Mouse (Mus musculus) forebrain, embryonic 15.5 days (tissue): ENCODE data around the gene Gpr18. TPM values are rescaled to one million over a fixed set of nuclear protein-coding genes. Genes with fewer than 3 reads are reported as not detected.
A peak's percentile ranks its signal among the peaks of the same experiment; 100 is the strongest.

Experiments
- ATAC-seq: fragments of 200-750 bp; cut with Nextera tagmentation; replicated peaks from 2 replicates; pipeline ENCODE4 v1.8.0; 2017; ENCODE audit warnings: mild to moderate bottlenecking, moderate TSS enrichment, moderate library complexity
- H3K27ac ChIP-seq: fragments of 300-500 bp; sonication (generic); replicated peaks from 2 replicates; pipeline ENCODE4 v1.5.1; 2015; ENCODE audit warnings: mild to moderate bottlenecking, inconsistent platforms
- H3K27me3 ChIP-seq: fragments of 300-500 bp; sonication (generic); 2 replicates; pipeline ENCODE4 v1.6.1; 2015; ENCODE audit warnings: inconsistent platforms
- H3K36me3 ChIP-seq: fragments of 300-500 bp; sonication (generic); 2 replicates; pipeline ENCODE4 v1.6.1; 2015; ENCODE audit warnings: mild to moderate bottlenecking, inconsistent platforms
- H3K4me1 ChIP-seq: fragments of 300-500 bp; sonication (generic); 2 replicates; pipeline ENCODE4 v1.6.1; 2015; ENCODE audit warnings: inconsistent platforms
- H3K4me2 ChIP-seq: fragments of 300-500 bp; sonication (generic); replicated peaks from 2 replicates; pipeline ENCODE4 v1.6.1; 2015; ENCODE audit warnings: mild to moderate bottlenecking, inconsistent platforms
- H3K4me3 ChIP-seq: fragments of 300-500 bp; sonication (generic); 2 replicates; pipeline ENCODE4 v1.5.1; 2015; ENCODE audit warnings: mild to moderate bottlenecking, inconsistent platforms
- H3K9ac ChIP-seq: fragments of 300-500 bp; sonication (generic); replicated peaks from 2 replicates; pipeline ENCODE4 v1.6.1; 2015; ENCODE audit warnings: mild to moderate bottlenecking, inconsistent platforms
- H3K9me3 ChIP-seq: fragments of 300-500 bp; sonication (generic); 2 replicates; pipeline ENCODE4 v1.6.1; 2016; ENCODE audit warnings: inconsistent platforms
- WGBS: fragments of 180-500 bp; shearing (Covaris S2); methylation state at CpG from one replicate; pipeline ENCODE4 v1.1.7; 2015; ENCODE audit warnings: mixed read lengths; 5-methylcytosine and 5-hydroxymethylcytosine counted together
- polyA plus RNA-seq: library from polyadenylated mRNA; unstranded; fragments of >200 nt; fragmentation: Nextera tagmentation; extraction: Ambion mirVana; gene quantifications from 2 replicates; pipeline ENCODE4 v1.2.1, GENCODE M21; 2015

Gene Gpr18
- polyA plus RNA-seq, 1 experiment from 2014 or later = 0.29 TPM

GRCm38 (mm10) chr14:121930731-121931383, 15.3 kb upstream of the Gpr18 start:
- Histone ChIP-seq H3K27ac (no peak overlapping the region), H3K4me2 (no peak overlapping the region), H3K27me3 (no peaks in the 10 kb centered on the region), H3K4me1 (no peaks in the 10 kb centered on the region), H3K4me3 (no peak overlapping the region), H3K36me3 (no peaks in the 10 kb centered on the region), H3K9ac (no peak overlapping the region), H3K9me3 (no peaks in the 10 kb centered on the region)
- no peak for ATAC-seq
- 68% methylated on average over 7 of the region's 7 CpGs for WGBS

- ATAC-seq = no peak
- no peak overlapping the region for H3K4me2 ChIP-seq
- no peak overlapping the region for H3K9ac ChIP-seq
- no peak overlapping the region for H3K4me3 ChIP-seq
- no peak overlapping the region for H3K27ac ChIP-seq
- WGBS = 91% methylated on average over 12 of the region's 12 CpGs
- no peaks in the 10 kb centered on the region for H3K27me3 ChIP-seq
- no peaks in the 10 kb centered on the region for H3K36me3 ChIP-seq
- H3K9me3 ChIP-seq = no peaks in the 10 kb centered on the region
- H3K4me1 ChIP-seq = no peaks in the 10 kb centered on the region
Observed at GRCm38 (mm10) chr14:121929243-121929951, 13.8 kb upstream of the Gpr18 start.

DNA sequence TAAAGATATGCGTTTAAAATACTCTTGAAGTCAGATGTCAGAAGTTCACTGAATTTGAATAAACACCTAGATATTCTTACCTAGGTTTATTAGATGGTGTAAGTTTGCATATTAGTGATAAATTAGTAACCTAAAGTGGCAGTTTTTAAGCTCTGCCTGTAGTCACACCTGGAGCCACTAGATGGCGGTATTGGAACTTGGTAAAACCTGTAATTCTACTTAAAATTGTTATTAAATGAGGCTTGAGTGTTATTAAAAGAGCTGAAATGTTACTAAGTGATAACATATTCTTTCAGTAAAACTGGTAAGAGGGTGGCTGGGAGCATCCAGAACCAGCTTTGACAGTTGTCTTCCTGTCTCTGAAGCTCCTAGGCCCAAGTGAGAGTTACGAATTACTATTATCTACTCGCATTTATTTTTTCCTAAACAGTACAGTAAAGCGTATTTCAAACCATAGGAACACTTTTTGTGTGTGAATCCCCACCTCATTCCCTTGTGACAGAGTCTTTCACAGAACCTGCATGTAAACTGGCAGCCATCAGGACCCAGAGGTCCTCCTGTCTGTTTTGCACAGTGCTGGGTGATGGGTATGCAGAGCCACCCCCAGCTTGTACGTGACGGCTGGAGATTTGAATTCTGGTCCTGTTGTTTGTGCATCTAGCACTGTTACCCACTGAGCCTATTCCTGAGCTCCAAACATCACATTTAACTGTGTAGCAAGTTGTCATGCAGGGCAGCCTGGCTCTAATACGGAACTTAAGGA, 13.0 kb upstream of the Gpr18 start:
- H3K9me3 ChIP-seq = no peaks in the 10 kb centered on the region
- no peak for ATAC-seq
- H3K27ac ChIP-seq = no peak overlapping the region
- WGBS = 72% methylated on average over 8 of the region's 8 CpGs
- H3K36me3 ChIP-seq = no peaks in the 10 kb centered on the region
- H3K4me3 ChIP-seq = no peak overlapping the region
- H3K4me1 ChIP-seq = no peaks in the 10 kb centered on the region
- H3K27me3 ChIP-seq = no peaks in the 10 kb centered on the region
- no peak overlapping the region for H3K9ac ChIP-seq
- no peak overlapping the region for H3K4me2 ChIP-seq

GRCm38 (mm10) chr14:121927451-121927850, 11.9 kb upstream of the Gpr18 start:
- 94% methylated on average over 8 of the region's 8 CpGs for WGBS
- no peaks in the 10 kb centered on the region for H3K27me3 ChIP-seq
- no peak for ATAC-seq
- H3K4me3 ChIP-seq = no peak overlapping the region
- H3K4me1 ChIP-seq = no peaks in the 10 kb centered on the region
- H3K9ac ChIP-seq = no peak overlapping the region
- H3K36me3 ChIP-seq = no peaks in the 10 kb centered on the region
- no peak overlapping the region for H3K4me2 ChIP-seq
- no peaks in the 10 kb centered on the region for H3K9me3 ChIP-seq
- H3K27ac ChIP-seq = no peak overlapping the region

- H3K4me2 ChIP-seq = no peak overlapping the region
- no peaks in the 10 kb centered on the region for H3K36me3 ChIP-seq
- H3K9me3 ChIP-seq = no peaks in the 10 kb centered on the region
- H3K27ac ChIP-seq = no peak overlapping the region
- H3K9ac ChIP-seq = no peak overlapping the region
- 78% methylated on average over 6 of the region's 6 CpGs for WGBS
- no peaks in the 10 kb centered on the region for H3K27me3 ChIP-seq
- no peaks in the 10 kb centered on the region for H3K4me1 ChIP-seq
- ATAC-seq = no peak
- H3K4me3 ChIP-seq = no peak overlapping the region
Observed at GRCm38 (mm10) chr14:121926901-121927300, 11.3 kb upstream of the Gpr18 start.

- H3K9ac ChIP-seq = no peak overlapping the region
- 0 out of 2 replicates have a peak, but pooled peaks cover 2% of the 10 kb centered on the region for H3K4me1 ChIP-seq
- no peaks in the 10 kb centered on the region for H3K27me3 ChIP-seq
- 81% methylated on average over 6 of the region's 6 CpGs for WGBS
- no peak for ATAC-seq
- no peaks in the 10 kb centered on the region for H3K36me3 ChIP-seq
- H3K4me2 ChIP-seq = no peak overlapping the region
- no peaks in the 10 kb centered on the region for H3K9me3 ChIP-seq
- H3K27ac ChIP-seq = no peak overlapping the region
- H3K4me3 ChIP-seq = no peak overlapping the region
Observed at GRCm38 (mm10) chr14:121924876-121925275, 9.3 kb upstream of the Gpr18 start.

- Histone ChIP-seq H3K27me3 (no peaks in the 10 kb centered on the region), H3K9me3 (no peaks in the 10 kb centered on the region), H3K9ac (no peak overlapping the region), H3K36me3 (no peaks in the 10 kb centered on the region; the same call in 1 of the 2 replicates), H3K27ac (no peak overlapping the region), H3K4me2 (no peak overlapping the region), H3K4me3 (no peak overlapping the region), H3K4me1 (0 out of 2 replicates have a peak, but pooled peaks cover 2% of the 10 kb centered on the region)
- WGBS = 72% methylated on average over 4 of the region's 4 CpGs
- ATAC-seq = no peak
Observed at GRCm38 (mm10) chr14:121922731-121923130, 7.2 kb upstream of the Gpr18 start.

DNA sequence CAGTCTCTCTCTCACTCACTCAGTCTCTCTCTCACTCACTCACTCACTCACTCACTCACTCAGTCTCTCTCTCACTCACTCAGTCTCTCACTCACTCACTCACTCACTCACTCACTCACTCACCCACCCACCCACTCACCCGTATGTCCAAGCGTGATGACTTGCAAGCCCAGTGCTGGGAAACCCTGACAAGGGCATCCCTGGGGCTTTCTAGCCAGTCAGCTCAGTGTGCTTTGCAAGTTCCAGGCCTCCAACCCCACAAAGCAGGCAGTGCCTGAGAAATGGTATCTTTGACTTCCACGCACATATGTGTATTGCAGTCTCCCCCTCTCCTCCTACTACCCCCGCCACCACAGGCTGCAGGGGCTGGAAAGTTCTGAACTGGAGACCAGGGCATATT, 6.4 kb upstream of the Gpr18 start:
- H3K9ac ChIP-seq = no peak overlapping the region
- ATAC-seq = no peak
- H3K4me2 ChIP-seq = no peak overlapping the region
- 92% methylated on average over 4 of the region's 4 CpGs for WGBS
- H3K27ac ChIP-seq = no peak overlapping the region
- H3K36me3 ChIP-seq = no peaks in the 10 kb centered on the region; the same call in 1 of the 2 replicates
- H3K9me3 ChIP-seq = no peaks in the 10 kb centered on the region
- H3K4me1 ChIP-seq = 0 out of 2 replicates have a peak, but pooled peaks cover 2% of the 10 kb centered on the region
- H3K27me3 ChIP-seq = no peaks in the 10 kb centered on the region
- no peak overlapping the region for H3K4me3 ChIP-seq

DNA sequence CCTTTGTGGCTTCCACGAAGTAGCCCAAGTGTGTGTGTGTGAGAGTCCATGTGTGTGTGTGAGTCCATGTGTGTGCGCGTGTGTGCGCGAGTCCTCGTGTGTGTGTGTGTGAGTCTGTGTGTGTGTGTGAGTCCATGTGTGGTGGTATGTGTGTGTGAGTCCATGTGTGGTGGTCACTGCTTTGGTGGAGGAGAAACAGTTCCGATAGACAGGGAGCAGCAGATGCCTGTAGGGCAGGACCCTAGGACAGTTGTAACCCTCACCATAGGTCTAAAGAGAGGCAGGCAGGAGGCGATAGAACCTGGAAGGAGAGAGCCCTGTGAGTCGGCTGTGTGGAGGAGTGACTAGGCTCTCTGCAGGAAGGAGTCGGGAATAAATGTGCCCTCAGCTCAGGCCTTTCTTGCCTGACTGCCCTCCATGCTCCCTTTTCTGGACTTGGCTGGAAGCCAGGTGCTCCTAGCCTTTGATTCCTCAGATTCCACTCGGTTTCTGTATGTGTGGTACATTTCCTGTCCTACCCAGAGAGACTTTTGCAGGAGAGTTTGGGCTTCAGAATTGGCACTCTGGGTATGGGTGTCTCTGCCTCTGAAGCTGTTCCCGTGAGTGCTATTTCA, 5.0 kb upstream of the Gpr18 start:
- no peak overlapping the region for H3K4me2 ChIP-seq
- H3K27ac ChIP-seq = no peak overlapping the region
- H3K9ac ChIP-seq = no peak overlapping the region
- no peaks in the 10 kb centered on the region for H3K9me3 ChIP-seq
- no peaks in the 10 kb centered on the region for H3K27me3 ChIP-seq
- H3K4me1 ChIP-seq = 0 out of 2 replicates have a peak, but pooled peaks cover 2% of the 10 kb centered on the region
- WGBS = 76% methylated on average over 12 of the region's 12 CpGs
- ATAC-seq = 0 out of 2 replicates have a peak, but pooled peaks have one; percentile 36
- H3K36me3 ChIP-seq = no peaks in the 10 kb centered on the region; the same call in 1 of the 2 replicates
- H3K4me3 ChIP-seq = no peak overlapping the region

DNA sequence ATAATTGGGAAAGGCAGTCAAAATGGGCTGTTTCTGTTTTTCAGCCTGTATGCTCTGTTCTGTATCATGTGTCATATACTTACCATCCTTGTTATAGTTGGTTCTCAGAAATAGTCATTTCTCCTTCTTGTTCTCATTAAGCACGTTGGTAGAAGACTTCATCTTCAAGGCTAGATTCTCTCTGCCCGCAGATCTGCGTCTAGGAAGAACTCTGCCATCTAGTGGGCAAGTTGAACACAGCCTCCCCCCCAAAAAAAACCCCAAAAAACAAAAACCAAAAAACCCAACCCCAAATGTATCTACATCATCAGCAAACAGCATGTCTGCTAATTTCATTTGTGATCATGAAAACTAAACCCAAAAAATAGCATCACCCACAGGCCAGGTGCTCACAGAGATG, 4.2 kb upstream of the Gpr18 start:
- Histone ChIP-seq H3K4me2 (no peak overlapping the region), H3K4me1 (0 out of 2 replicates have a peak, but pooled peaks cover 2% of the 10 kb centered on the region), H3K9ac (no peak overlapping the region), H3K4me3 (no peak overlapping the region), H3K27ac (no peak overlapping the region), H3K36me3 (no peaks in the 10 kb centered on the region; the same call in 1 of the 2 replicates), H3K9me3 (no peaks in the 10 kb centered on the region), H3K27me3 (no peaks in the 10 kb centered on the region)
- ATAC-seq = no peak
- WGBS = 35% methylated on average over 3 of the region's 3 CpGs

- Histone ChIP-seq H3K27ac (no peak overlapping the region), H3K4me3 (no peak overlapping the region), H3K9me3 (no peaks in the 10 kb centered on the region), H3K9ac (no peak overlapping the region), H3K4me1 (0 out of 2 replicates have a peak, but pooled peaks cover 2% of the 10 kb centered on the region), H3K36me3 (no peaks in the 10 kb centered on the region; the same call in 1 of the 2 replicates), H3K4me2 (no peak overlapping the region), H3K27me3 (no peaks in the 10 kb centered on the region)
- 69% methylated on average over 3 of the region's 3 CpGs for WGBS
- ATAC-seq = no peak
Observed at GRCm38 (mm10) chr14:121918266-121918665, 2.7 kb upstream of the Gpr18 start.
